Mouse (Mus musculus) stomach, embryonic 14.5 days (tissue): Measurements from ENCODE around the gene Dennd6a. TPM values are rescaled to one million over a fixed set of nuclear protein-coding genes. Genes with fewer than 3 reads are reported as not detected.

Experiments used
- ATAC-seq: fragments of 200-750 bp; cut with Nextera tagmentation; 2 replicates; pipeline ENCODE4 v1.8.0; 2017; ENCODE audit warnings: low read depth, moderate TSS enrichment; ENCODE audit not compliant: insufficient number of reproducible peaks, insufficient read depth, low FRiP score
- H3K27ac ChIP-seq: fragments of 300-500 bp; sonication (generic); 2 replicates; pipeline ENCODE4 v1.5.1; 2014; ENCODE audit warnings: mild to moderate bottlenecking, low read length, moderate library complexity, mixed read lengths
- H3K27me3 ChIP-seq: fragments of 300-500 bp; sonication (generic); 2 replicates; pipeline ENCODE4 v1.6.1; 2014; ENCODE audit warnings: low read length, control low read depth, mixed read lengths; ENCODE audit not compliant: control insufficient read depth, insufficient read depth
- H3K36me3 ChIP-seq: fragments of 300-500 bp; sonication (generic); 2 replicates; pipeline ENCODE4 v1.6.1; 2014; ENCODE audit warnings: mild to moderate bottlenecking, control low read depth, low read length, moderate library complexity, mixed read lengths; ENCODE audit not compliant: control insufficient read depth, insufficient read depth
- H3K4me1 ChIP-seq: fragments of 300-500 bp; sonication (generic); 2 replicates; pipeline ENCODE4 v1.6.1; 2014; ENCODE audit warnings: low read length, control low read depth, mixed read lengths; ENCODE audit not compliant: control insufficient read depth, insufficient read depth
- H3K4me2 ChIP-seq: fragments of 300-500 bp; sonication (generic); replicated peaks from 2 replicates; pipeline ENCODE4 v1.6.1; 2014; ENCODE audit warnings: low read depth, low read length, control low read depth
- H3K4me3 ChIP-seq: fragments of 300-500 bp; sonication (generic); 2 replicates; pipeline ENCODE4 v1.5.1; 2014; ENCODE audit warnings: low read depth, low read length, control low read depth
- H3K9ac ChIP-seq: fragments of 300-500 bp; sonication (generic); replicated peaks from 2 replicates; pipeline ENCODE4 v1.6.1; 2014; ENCODE audit warnings: low read depth, mild to moderate bottlenecking, control low read depth, low read length, moderate library complexity, mixed read lengths
- H3K9me3 ChIP-seq: fragments of 300-500 bp; sonication (generic); 2 replicates; pipeline ENCODE4 v1.6.1; 2016; ENCODE audit warnings: low read depth, low read length, control low read depth; ENCODE audit not compliant: control insufficient read depth
- WGBS: fragments of 180-500 bp; shearing (Covaris S2); extraction: QIAGEN DNeasy Blood & Tissue Kit; methylation state at CpG from one replicate; pipeline ENCODE4 v1.1.7; 2014; 5-methylcytosine and 5-hydroxymethylcytosine counted together
- polyA plus RNA-seq: library from polyadenylated mRNA; unstranded; fragments of >200 nt; fragmentation: Nextera tagmentation; extraction: Ambion mirVana; gene quantifications from 2 replicates; pipeline ENCODE4 v1.2.1, GENCODE M21; 2014

Dennd6a gene
- polyA plus RNA-seq, 1 experiment from 2014 or later: 43.0 TPM

- Histone ChIP-seq H3K9ac (peak within 1 kb of the TSS; percentile 89), H3K4me2 (peak within 1 kb of the TSS; percentile 73), H3K36me3 (no peaks in the 10 kb centered on the region; the same call in 1 of the 2 replicates), H3K27me3 (no peaks in the 10 kb centered on the region), H3K27ac (peak within 1 kb of the TSS; percentile 76), H3K4me3 (peak within 1 kb of the TSS; percentile 99), H3K9me3 (no peaks in the 10 kb centered on the region), H3K4me1 (peaks cover 10% of the 10 kb centered on the region; the same call in 1 of the 2 replicates)
- WGBS: 15% methylated on average over 27 of the region's 33 CpGs
- ATAC-seq: peak; percentile 95
These were observed 38.7 kb upstream of the Dennd6a start, which contains the start of gene Slmap for GRCm38 (mm10) chr14:26534757-26535479. TSS of gene Slmap (minus strand) at chr14:26534931.

- ATAC-seq: no peak
- H3K4me2 ChIP-seq: no peak overlapping the region
- no peaks in the 10 kb centered on the region for H3K9me3 ChIP-seq
- no peaks in the 10 kb centered on the region for H3K36me3 ChIP-seq
- H3K9ac ChIP-seq: no peak overlapping the region
- no peaks in the 10 kb centered on the region for H3K27me3 ChIP-seq
- H3K4me3 ChIP-seq: no peak overlapping the region
- 55% methylated on average over 4 of the region's 4 CpGs for WGBS
- no peak overlapping the region for H3K27ac ChIP-seq
- no peaks in the 10 kb centered on the region for H3K4me1 ChIP-seq
These were observed 34.4 kb upstream of the Dennd6a start for GRCm38 (mm10) chr14:26539241-26539640.

- H3K27ac ChIP-seq: no peak overlapping the region
- no peaks in the 10 kb centered on the region for H3K36me3 ChIP-seq
- H3K4me1 ChIP-seq: no peaks in the 10 kb centered on the region
- H3K27me3 ChIP-seq: no peaks in the 10 kb centered on the region
- no peak overlapping the region for H3K9ac ChIP-seq
- H3K9me3 ChIP-seq: no peaks in the 10 kb centered on the region
- H3K4me3 ChIP-seq: no peak overlapping the region
- no peak for ATAC-seq
- no peak overlapping the region for H3K4me2 ChIP-seq
- 51% methylated on average over 1 of the region's 1 CpGs for WGBS
These were observed 33.1 kb upstream of the Dennd6a start for GRCm38 (mm10) chr14:26540577-26540976.

- no peak for ATAC-seq
- Histone ChIP-seq H3K4me3 (no peak overlapping the region), H3K27me3 (no peaks in the 10 kb centered on the region), H3K4me1 (no peaks in the 10 kb centered on the region), H3K9me3 (no peaks in the 10 kb centered on the region), H3K36me3 (no peaks in the 10 kb centered on the region), H3K4me2 (no peak overlapping the region), H3K9ac (no peak overlapping the region), H3K27ac (no peak overlapping the region)
- 93% methylated on average over 1 of the region's 1 CpGs for WGBS
These were observed 31.5 kb upstream of the Dennd6a start for GRCm38 (mm10) chr14:26542136-26542535.

GRCm38 (mm10) chr14:26547516-26548488 is 25.9 kb upstream of the Dennd6a start:
- Histone ChIP-seq H3K4me2 (no peak overlapping the region), H3K4me3 (no peak overlapping the region), H3K27ac (no peak overlapping the region), H3K36me3 (no peaks in the 10 kb centered on the region), H3K9ac (no peak overlapping the region), H3K9me3 (no peaks in the 10 kb centered on the region), H3K27me3 (no peaks in the 10 kb centered on the region), H3K4me1 (no peaks in the 10 kb centered on the region)
- no peak for ATAC-seq
- WGBS: 67% methylated on average over 10 of the region's 10 CpGs

GRCm38 (mm10) chr14:26550712-26551111 is 22.9 kb upstream of the Dennd6a start:
- H3K9ac ChIP-seq: no peak overlapping the region
- H3K9me3 ChIP-seq: no peaks in the 10 kb centered on the region
- no peaks in the 10 kb centered on the region for H3K4me1 ChIP-seq
- no peak overlapping the region for H3K4me2 ChIP-seq
- no peaks in the 10 kb centered on the region for H3K36me3 ChIP-seq
- no peaks in the 10 kb centered on the region for H3K27me3 ChIP-seq
- 94% methylated on average over 8 of the region's 8 CpGs for WGBS
- H3K4me3 ChIP-seq: no peak overlapping the region
- no peak for ATAC-seq
- H3K27ac ChIP-seq: no peak overlapping the region

GRCm38 (mm10) chr14:26552441-26552840 is 21.2 kb upstream of the Dennd6a start:
- 81% methylated on average over 2 of the region's 2 CpGs for WGBS
- Histone ChIP-seq H3K36me3 (no peaks in the 10 kb centered on the region), H3K4me2 (no peak overlapping the region)

GRCm38 (mm10) chr14:26552853-26553252 is 20.8 kb upstream of the Dennd6a start:
- WGBS: 72% methylated on average over 3 of the region's 3 CpGs
- no peaks in the 10 kb centered on the region for H3K36me3 ChIP-seq
- H3K9me3 ChIP-seq: no peaks in the 10 kb centered on the region
- H3K9ac ChIP-seq: no peak overlapping the region
- no peak for ATAC-seq
- no peak overlapping the region for H3K27ac ChIP-seq
- no peaks in the 10 kb centered on the region for H3K27me3 ChIP-seq
- no peak overlapping the region for H3K4me2 ChIP-seq
- H3K4me1 ChIP-seq: peaks cover 4% of the 10 kb centered on the region
- no peak overlapping the region for H3K4me3 ChIP-seq

More at GRCm38 (mm10) chr14:26552441-26552840, 21.2 kb upstream of the Dennd6a start:
- Histone ChIP-seq H3K4me3 (no peak overlapping the region), H3K4me1 (peaks cover under 1% of the 10 kb centered on the region), H3K27me3 (no peaks in the 10 kb centered on the region), H3K27ac (no peak overlapping the region), H3K9me3 (no peaks in the 10 kb centered on the region), H3K9ac (no peak overlapping the region)
- no peak for ATAC-seq
